Mouse (Mus musculus): ENCODE measurements around the gene Tbx19.

- no peak for TF ChIP-seq MAX (IDR thresholded peaks at IDR 0.05)
- no peak for TF ChIP-seq CTCF (IDR thresholded peaks at IDR 0.05; ENCODE audit: control insufficient read depth, insufficient read depth, insufficient read length)
- no peak for TF ChIP-seq USF1 (IDR thresholded peaks at IDR 0.05; ENCODE audit: low read depth)
These were observed 17.5 kb upstream of the Tbx19 start for GRCm38 (mm10) chr1:165178075-165178474.

Measured in C2C12 (cell line).